Mouse (Mus musculus): ENCODE data around the gene 4933415A04Rik. TPM values are rescaled to one million over a fixed set of nuclear protein-coding genes. Genes with fewer than 3 reads are reported as not detected.

Gene 4933415A04Rik
- total RNA-seq, 2 experiments from 2014 or later = not detected

DNA sequence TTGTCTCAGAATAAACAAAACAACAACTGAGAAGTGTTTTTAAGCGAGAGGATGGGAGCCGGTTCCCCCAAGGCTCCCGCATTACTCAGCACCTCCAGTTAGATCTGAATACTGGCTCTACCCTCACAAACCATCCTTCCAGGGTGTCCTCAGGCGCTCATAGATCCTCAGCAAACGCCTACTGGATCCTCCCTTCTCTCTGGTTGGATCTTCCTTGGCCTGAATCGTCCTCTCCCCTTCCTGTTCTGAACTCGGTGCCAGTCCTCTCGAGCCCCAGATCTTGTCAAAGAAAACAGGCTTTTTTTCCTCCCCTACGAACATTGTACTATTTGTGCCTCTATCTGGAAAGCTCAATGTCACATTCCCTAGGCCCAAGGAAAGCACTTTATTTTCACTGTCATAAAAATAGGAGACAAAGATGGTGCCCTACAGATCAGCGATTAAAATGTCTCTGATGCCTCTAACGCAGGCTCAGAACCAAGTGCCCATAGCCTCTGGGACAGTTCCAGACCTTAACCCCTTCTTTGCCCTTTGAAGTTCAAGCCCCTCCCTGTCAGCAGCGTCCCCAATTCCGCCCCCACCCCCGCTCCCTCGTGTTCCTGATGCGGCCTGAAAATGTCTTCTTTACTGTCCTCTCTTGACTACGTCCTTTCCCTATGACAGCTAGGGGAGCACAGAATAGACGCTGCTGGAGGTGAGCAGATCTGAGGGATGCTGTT is 40.2 kb downstream of the 4933415A04Rik start:
- intact Hi-C loops (cut with DNase I) = no loop called here

DNA sequence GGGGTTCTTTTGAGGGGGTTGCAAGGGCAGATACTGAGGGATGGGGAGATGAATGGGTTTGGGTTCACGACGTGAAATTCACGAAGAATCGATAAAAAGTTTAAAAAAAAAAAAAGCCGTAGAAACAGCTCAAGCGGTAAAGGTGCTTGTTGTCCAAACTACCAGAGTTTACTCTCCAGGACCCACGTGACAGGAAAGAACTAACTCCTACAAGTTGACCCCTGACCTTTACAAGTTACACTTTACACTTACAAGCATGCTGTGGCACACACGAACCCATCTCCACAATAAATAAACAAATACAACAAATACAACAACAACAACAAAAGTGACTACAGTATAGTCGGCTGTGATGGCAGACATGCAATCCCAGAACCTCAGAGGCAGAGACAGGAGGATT is 44.8 kb downstream of the 4933415A04Rik start:
- DNase-seq = no peak
- intact Hi-C loops (cut with DNase I) = no loop called here

More for the DNA sequence above, 40.2 kb downstream of the 4933415A04Rik start:
- no peak for DNase-seq

DNA sequence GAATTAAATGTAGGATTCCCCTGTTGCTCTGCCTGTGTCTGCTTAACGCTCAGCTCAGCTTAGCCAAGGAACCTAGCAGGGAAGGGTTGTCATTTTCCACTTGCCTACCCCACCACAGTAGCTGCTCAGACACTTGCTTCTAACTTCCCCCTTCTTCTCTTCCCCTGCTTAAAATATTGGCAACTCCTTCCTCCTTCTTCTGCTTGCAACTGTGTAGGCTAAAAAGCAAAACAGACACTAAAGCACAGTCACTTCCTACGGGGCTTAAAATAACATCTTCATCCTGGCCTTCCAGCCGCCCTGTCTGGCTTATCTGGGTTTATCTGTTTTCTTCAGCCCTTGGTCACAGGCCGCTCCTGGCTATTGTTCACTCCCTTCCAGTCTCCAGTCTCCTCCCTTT is 45.7 kb downstream of the 4933415A04Rik start:
- intact Hi-C loops (cut with DNase I) = no loop called here
- no peak for DNase-seq

DNA sequence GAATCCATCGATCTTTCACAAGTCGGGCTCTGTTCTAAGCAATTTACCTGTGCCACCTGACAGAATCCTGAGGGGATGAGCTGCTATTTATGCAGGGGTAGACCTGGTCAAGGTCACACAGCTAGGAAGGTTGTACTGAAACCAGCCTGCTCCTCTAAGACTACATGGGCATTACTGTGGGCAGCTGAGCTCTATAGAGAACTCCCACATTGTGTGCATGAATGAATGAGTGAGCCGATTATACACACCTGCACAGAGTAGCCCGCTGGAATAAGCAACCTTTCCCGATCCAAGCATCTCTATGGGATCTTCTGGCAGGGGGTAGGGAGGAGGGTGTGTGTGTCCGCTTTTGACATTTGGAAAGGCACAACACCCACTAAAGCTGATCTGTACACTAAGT is 46.3 kb downstream of the 4933415A04Rik start:
- DNase-seq = no peak
- intact Hi-C loops (cut with DNase I) = no loop called here

DNA sequence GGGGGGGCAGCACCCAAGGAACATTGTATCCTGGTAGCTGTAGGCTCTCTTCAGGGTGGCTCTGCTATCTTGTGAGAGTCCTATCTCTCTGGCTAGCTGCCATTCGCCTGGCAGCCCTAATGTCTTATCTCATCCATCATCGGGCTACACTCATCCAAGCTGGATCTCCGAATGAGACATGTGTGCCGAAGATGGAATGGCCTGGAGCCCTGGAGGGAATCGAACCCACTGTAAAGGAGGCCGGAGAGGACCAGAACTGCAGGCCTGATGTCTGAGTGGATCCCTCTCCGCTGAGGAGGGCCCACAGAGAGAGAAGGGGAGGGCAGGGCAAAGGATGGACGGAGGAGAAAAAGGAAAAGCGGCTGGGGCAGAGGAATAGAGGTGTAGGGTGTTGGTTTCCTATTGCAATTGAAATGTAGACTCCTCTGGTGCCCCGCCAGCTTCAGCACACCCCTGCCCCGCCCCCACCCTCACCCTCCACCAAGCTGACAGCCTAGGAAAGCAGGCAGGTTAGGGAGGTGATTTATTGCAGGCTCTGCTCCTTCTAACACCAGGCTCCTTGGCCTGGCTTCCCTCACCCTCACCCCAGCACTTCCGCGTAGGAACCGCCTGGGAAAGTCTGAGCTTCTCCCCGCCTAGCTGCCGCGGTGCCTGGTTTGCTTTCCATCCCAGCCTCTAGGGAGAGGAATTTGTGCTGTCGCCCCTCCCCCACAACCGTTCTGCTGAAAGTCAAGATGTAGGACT is 47.0 kb downstream of the 4933415A04Rik start:
- intact Hi-C loops (cut with DNase I) = no loop called here
- DNase-seq = peak; percentile 22 to 39

DNA sequence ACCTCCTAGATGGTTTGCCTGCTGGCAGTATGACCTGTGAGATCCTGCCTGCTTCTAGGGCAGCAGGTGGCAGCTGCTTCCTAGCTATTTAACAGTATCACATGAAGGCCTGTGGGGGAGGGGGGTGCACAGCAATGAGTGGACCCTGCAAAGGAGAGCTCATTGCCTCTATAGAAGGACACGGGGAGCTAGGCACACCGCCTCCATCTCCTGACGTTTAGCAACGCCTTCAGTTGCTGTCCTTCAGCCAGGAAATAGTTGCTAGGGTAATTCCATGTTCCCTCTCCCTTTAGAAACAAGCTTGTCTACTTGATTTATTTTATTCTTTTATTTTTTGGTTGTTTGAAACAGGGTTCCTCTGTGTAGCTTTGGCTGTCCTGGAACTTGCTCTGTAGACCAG is 49.9 kb downstream of the 4933415A04Rik start:
- intact Hi-C loops (cut with DNase I) = no loop called here
- DNase-seq = no peak

DNA sequence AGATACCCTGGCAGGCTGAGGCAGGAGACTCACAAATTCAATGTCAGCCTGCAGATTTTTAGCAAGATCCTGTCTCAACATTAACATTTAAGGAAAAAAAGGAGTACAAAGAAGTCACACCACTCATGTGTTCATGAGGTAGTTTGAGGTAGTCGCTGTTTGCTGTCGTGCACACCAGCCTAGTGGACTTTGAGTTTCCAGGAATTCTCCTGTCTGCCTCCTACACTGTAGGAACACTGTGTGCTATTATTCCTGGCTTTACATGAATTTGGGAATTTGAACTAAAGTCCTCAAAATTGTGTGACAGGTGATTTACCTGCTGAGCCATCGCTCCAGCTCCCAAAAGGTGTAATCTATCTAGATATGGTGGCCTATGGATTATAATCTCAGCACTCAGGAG is 51.6 kb downstream of the 4933415A04Rik start:
- no peak for DNase-seq
- intact Hi-C loops (cut with DNase I) = no loop called here

Other genes with a start within 250 kb of the 4933415A04Rik start
- 10 to 100 TPM; 39.5 to 44.0 TPM for gene Pttg1, start 160.8 kb upstream of the 4933415A04Rik start, total RNA-seq (2021)
- gene Slu7, start 153.3 kb upstream of the 4933415A04Rik start, total RNA-seq (2021) = 10 to 100 TPM; 25.2 to 32.2 TPM
- gene C1qtnf2, start 112.8 kb upstream of the 4933415A04Rik start, total RNA-seq (2021) = 1 to 10 TPM; 3.0 to 3.8 TPM
- under 1 TPM; 0.12 to 0.13 TPM for gene Ccnjl, start 58.3 kb upstream of the 4933415A04Rik start, total RNA-seq (2021)
- not detected for gene Fabp6, start 14.5 kb downstream of the 4933415A04Rik start, total RNA-seq (2021)
- gene Pwwp2a, start 95.0 kb downstream of the 4933415A04Rik start, total RNA-seq (2021) = 10 to 100 TPM; 11.9 to 13.3 TPM
- gene Ttc1, start 161.0 kb downstream of the 4933415A04Rik start, total RNA-seq (2021) = 10 to 100 TPM; 52.3 to 52.7 TPM